Mouse (Mus musculus) heart, postnatal 0 days (tissue): ENCODE data around the gene Porcn.

ENCODE experiments used
- CTCF ChIP-seq: IDR thresholded peaks from 2 replicates; pipeline ENCODE4 v1.5.1; 2016; ENCODE audit warnings: antibody characterized with exemption, control low read depth, low read depth
- EP300 ChIP-seq: IDR thresholded peaks from 2 replicates; pipeline ENCODE4 v1.6.1; 2016; ENCODE audit warnings: antibody characterized with exemption, low read depth

DNA sequence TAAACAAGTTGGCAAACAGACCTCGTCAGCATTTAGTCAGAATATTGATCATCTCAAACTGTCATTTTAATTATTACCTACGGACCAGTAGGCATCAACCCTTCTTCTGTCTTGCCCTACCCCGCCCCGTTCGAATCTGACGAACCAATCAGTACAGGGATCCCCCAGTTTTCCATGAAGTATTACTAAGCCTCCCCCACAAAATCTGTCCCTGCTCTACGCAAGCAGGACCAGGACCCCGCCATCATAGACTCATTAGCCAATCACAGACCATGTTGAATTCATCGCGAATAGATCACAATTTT is 13.0 kb downstream of the Porcn start, which contains the start of gene Ebp:
- TF ChIP-seq CTCF (no peak), EP300 (no peak)
